Mouse (Mus musculus) ovary, postnatal 14 days (tissue): ENCODE measurements around the gene Ccdc181.
"Not testable (repeated sequence)": the region's sequence is repeated elsewhere in the genome, so short reads cannot be mapped to it uniquely, and the experiment has no call there.

Source experiments
- DNase-seq: peaks from one replicate; pipeline ENCODE4 v3.0.0; 2022; ENCODE audit warnings: low spot score

Gene Ccdc181

DNA sequence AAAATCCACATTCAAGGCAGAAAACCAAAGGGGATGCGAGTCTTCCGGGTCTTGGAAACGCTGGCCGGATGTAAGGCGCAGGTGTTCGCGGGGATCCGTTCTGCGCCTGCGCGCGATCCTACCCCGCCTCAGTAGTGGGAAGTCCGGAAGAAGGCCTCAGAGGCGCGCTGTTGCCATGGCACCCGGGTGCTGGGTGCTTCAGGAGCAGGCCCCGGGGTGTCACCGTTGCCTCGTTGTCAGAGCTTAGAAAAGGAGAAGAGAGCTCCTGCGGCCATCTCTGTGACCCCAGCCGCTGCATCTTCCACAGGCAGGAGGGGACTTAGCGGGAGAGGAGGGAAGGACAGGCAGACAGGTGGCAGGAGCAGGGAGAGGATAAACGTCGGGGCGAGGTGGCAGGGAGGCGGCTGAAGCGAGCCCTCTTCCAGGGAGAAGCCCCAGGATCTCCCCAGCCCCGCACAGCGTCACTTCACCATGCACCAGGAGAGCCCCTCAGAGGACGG is at the start of gene Ccdc181:
Ccdc181 (plus strand) TSS at position 131 of the 500 bp plus-strand sequence.
- DNase-seq = peak; percentile 80

GRCm38 (mm10) chr1:164231937-164232570 is 43.3 kb upstream of the Ccdc181 start:
- DNase-seq = not testable (repeated sequence)

GRCm38 (mm10) chr1:164233447-164233846 is 41.9 kb upstream of the Ccdc181 start:
- no peak for DNase-seq

GRCm38 (mm10) chr1:164235078-164235477 is 40.3 kb upstream of the Ccdc181 start:
- DNase-seq = no peak

GRCm38 (mm10) chr1:164236078-164236477 is 39.3 kb upstream of the Ccdc181 start:
- DNase-seq = no peak

DNA sequence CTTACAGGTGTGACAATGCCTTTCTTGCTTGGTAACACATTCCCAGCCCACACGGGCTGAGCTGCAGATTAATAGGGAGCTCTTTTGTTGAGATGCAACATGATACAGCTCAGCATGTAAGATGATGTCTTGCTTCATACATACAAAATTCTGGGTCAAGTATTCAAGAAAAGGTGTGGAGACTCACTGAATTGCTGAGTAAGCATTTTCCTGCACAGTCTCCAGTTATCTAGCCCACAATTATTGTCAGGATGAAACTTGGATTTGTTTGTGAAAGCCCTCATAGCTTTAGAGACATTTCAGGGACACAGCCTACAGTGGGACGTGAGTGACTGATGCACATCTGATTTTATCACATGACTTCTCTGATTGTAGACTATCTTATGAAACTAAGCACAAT is 33.9 kb upstream of the Ccdc181 start:
- no peak for DNase-seq

DNA sequence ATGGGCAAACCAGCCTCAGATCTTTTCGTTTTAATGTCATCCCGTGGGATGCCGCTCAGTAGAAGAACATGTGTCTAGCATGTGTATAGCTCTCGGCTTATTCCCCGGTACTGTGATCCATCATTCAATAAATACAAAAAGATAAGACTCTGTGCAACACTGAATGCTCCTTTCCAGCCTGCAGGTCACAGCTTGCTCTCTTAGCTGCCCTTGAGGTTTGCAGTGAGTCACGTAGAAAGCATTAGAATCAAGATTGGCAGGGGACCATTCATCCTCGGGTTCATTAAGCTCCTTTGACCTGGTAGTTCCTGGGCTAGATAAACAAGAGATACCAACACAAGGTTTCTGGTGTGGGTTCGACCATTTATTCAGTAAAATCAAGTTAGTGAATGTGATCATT is 32.6 kb upstream of the Ccdc181 start:
- DNase-seq = no peak

DNA sequence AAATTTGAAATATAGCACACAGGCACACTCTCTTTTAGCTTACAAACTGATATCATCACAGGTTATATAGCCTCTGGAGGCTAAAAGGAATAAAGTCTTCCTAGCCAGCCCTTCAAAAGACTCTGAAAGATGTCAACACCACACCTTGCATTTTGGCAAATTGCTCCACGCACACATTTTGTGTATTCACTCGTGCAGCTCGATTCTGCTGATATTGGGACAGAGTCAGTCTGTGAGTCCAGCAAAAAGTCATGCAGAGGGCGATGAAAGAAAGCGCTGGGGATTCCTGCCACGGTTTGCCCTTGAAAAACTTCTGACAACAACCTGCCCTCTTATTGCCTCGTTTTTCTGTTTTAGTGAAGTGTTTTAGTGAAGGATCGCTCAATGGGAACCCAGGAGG is 27.9 kb upstream of the Ccdc181 start:
- DNase-seq = no peak

DNA sequence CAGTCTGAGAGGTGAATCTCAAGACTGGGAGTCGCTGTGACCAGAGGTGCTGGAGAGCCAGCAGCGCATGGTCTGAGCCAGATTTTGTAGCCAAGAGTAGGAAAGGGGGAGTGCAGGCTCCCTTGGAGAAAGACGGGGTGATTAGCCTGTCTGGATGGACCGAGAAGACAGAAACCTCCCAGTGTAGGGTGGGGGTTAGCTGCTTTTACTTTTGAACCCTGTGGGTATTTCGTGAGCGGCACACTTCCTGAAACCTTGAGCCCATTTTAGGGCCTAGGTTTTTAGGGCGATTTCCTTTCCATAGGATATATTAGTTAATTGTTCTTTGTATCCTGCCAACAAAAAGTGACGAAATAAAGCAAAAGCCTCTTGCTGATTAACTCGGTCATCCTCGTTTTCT is 27.4 kb upstream of the Ccdc181 start:
- no peak for DNase-seq

GRCm38 (mm10) chr1:164248465-164249331 is 26.7 kb upstream of the Ccdc181 start, which contains the start of gene Slc19a2:
Slc19a2 (plus strand) TSS chr1:164249046.
- peak; percentile 97 for DNase-seq

- no peak for DNase-seq
Measured at GRCm38 (mm10) chr1:164249332-164249711, 26.1 kb upstream of the Ccdc181 start.

DNA sequence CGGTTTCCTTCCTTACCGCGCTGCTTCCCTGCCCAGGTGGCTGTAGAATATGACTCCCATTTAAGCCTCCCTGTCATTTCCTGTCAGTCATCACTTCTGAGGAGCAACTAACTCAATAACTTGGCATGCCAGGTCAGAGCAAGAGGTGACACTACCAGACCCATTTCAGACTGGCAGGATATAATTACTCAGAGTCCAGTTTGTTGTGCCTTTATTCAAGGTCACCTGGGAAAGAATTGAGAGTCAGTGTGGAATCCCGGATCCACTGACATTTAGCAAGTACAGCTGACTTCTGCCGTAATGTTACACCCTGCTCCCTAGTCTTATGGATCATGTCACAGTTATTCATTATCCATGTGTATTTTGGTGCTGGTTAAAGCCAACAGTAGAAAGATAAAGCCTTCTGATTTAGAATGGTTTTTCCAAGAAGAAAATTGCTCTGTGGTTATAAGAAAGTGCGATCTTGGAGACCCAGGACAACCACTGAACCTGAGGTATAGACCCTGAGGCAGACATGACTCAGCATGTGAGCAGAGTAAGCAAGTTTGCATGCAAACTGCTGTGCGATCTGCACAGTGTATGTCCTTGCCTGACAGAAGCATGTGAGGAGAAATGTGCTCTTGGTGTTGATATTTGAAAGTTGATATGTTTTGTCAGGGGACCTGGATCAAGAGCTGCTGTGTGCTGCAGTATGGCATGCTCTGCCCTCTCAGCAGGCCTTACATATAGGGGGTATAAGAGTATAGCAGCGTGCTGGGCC is 24.8 kb upstream of the Ccdc181 start:
- DNase-seq = no peak

DNA sequence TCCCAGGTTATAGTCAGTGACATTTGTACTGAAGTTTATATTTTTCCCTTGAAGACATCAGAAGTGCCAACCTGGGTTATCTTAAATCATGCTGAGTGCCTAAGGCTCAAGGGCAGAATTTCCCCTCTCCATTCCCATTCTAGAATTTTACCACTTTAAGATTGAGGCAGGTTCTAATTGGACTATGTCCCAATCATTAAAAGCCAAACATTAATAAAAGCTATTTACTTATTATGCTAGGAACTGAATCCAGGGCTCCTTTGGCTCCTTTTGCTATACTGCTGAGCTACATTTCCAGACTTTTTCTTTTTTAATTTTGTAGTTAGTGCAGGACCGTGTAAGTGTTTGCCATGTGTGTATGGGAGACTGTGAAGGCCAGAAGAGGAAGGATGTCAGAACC is 23.9 kb upstream of the Ccdc181 start:
- no peak for DNase-seq

- DNase-seq = no peak
Measured at GRCm38 (mm10) chr1:164252551-164252950, 22.8 kb upstream of the Ccdc181 start.

GRCm38 (mm10) chr1:164254836-164255235 is 20.5 kb upstream of the Ccdc181 start:
- DNase-seq = no peak

GRCm38 (mm10) chr1:164260171-164261028 is 15.0 kb upstream of the Ccdc181 start:
- no peak for DNase-seq

GRCm38 (mm10) chr1:164261553-164261952 is 13.8 kb upstream of the Ccdc181 start:
- DNase-seq = no peak

DNA sequence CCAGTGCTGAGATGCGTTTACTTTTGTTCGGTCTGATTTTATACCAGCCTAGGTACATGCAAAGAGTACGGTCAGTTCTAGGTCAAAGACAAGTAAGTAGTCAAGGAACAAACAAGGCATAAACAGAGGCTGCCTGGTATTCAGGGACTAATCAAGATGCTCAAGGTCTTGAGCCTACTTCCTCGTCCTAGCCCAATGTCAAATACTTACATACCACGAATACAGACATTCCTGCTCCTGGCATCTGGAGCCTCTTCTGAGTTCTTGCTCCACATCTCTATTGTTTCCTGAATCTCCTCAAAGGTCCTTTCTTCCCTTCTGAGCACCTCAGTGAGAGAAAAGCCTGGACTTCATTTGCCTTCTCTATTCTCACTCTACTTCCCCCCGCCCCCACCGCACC is 4.4 kb upstream of the Ccdc181 start:
- no peak for DNase-seq

- no peak for DNase-seq
Measured at GRCm38 (mm10) chr1:164273659-164274058, 1.7 kb upstream of the Ccdc181 start.

DNA sequence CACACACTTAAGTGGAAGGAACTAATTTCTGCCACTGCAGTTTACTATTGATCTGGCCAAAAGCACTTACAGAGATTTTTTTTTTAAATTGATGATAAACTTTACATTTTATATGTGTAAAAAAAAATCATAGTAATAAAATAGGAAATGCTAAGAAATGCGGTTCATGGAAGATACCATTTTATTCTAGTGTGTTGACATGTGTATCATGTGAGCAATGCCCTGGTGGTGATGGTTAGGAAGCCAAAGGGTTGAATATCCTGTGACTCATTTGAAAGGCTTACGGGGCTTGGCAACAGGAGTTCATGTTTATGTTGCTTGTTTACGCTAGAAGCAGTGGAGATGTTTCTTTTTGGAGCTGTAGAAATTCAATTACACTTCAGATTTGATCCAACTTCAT is 1.2 kb downstream of the Ccdc181 start:
- no peak for DNase-seq

DNA sequence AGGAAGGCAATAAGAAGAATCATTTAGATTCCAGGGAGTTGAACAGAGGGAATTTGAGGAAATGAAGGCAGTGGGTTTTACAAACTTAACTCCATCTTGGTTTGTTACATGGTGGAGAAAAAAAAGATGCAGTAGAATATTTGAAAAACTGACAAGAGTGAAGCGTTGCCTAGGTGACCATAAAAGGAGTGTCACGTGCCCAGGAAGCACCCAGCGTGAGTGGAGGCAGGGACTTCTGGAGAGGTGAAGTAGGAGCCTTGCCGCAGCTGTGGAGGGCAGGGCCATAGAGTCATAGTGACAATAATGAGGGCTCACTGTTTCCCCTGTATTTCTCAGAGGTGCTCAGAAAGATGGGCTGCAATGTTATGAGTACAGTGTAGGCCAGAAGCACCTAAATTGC is 3.9 kb downstream of the Ccdc181 start:
- no peak for DNase-seq

DNA sequence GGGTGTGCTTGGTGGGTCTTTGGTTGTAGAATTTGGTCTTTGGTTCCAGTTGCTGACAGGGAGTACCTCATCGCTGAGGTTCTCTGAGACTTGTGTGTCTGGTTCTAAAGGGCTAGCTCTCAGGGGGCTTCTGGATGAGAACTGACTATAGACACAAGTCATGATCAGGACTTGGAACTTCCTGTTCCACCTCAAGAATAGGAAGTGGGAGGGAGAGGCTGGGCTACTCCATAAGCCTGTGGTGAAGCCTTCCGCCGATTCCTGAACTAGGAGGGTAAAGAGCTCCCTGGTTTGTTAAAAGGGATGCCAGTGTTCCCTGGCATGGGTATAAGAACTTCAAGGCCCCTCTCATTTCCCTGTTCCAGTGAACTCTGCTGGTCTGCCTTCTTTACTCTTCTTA is 8.6 kb downstream of the Ccdc181 start:
- DNase-seq = no peak
